Mouse (Mus musculus) CD4-positive, CD25-positive, alpha-beta regulatory T cell, adult 2 months (primary cell): ENCODE data around the gene Sycn.
"Not testable (repeated sequence)": the region's sequence is repeated elsewhere in the genome, so short reads cannot be mapped to it uniquely, and the experiment has no call there.

Experiments used
- DNase-seq: peaks from one replicate; pipeline ENCODE4 v3.0.0-alpha.2; 2012; ENCODE audit warnings: low read depth, low spot score

Gene Sycn

GRCm38 (mm10) chr7:28540526-28540925 is at the start of gene Sycn:
Gene Sycn, plus strand, starts transcription at chr7:28540885.
- DNase-seq: no peak

GRCm38 (mm10) chr7:28490903-28491302 is 49.8 kb upstream of the Sycn start:
- peak; percentile 19 for DNase-seq

GRCm38 (mm10) chr7:28492310-28492709 is 48.4 kb upstream of the Sycn start:
- no peak for DNase-seq

GRCm38 (mm10) chr7:28495426-28495825 is 45.3 kb upstream of the Sycn start:
- DNase-seq: no peak

- peak; percentile 11 for DNase-seq
Measured at GRCm38 (mm10) chr7:28505585-28505984, 35.1 kb upstream of the Sycn start.

- DNase-seq: not testable (repeated sequence)
Measured at GRCm38 (mm10) chr7:28509121-28509520, 31.6 kb upstream of the Sycn start.

- DNase-seq: not testable (repeated sequence)
Measured at GRCm38 (mm10) chr7:28510405-28510974, 30.2 kb upstream of the Sycn start, which contains the start of gene Ifnl2. Gene Ifnl2, minus strand, starts transcription at chr7:28510455.

- DNase-seq: no peak
Measured at GRCm38 (mm10) chr7:28511441-28511840, 29.2 kb upstream of the Sycn start.

- DNase-seq: not testable (repeated sequence)
Measured at GRCm38 (mm10) chr7:28522536-28522935, 18.1 kb upstream of the Sycn start, which contains the start of gene Ifnl3. Gene Ifnl3, plus strand, starts transcription at chr7:28522836.

- peak; percentile 92 for DNase-seq
Measured at GRCm38 (mm10) chr7:28527922-28528719, 12.6 kb upstream of the Sycn start.

- DNase-seq: no peak
Measured at GRCm38 (mm10) chr7:28532005-28532404, 8.7 kb upstream of the Sycn start.

- DNase-seq: not testable (repeated sequence)
Measured at GRCm38 (mm10) chr7:28538886-28539285, 1.8 kb upstream of the Sycn start.

- no peak for DNase-seq
Measured at GRCm38 (mm10) chr7:28544051-28544601, 3.4 kb downstream of the Sycn start.

GRCm38 (mm10) chr7:28545048-28545890 is 4.6 kb downstream of the Sycn start:
- no peak for DNase-seq

GRCm38 (mm10) chr7:28545891-28546210 is 5.2 kb downstream of the Sycn start:
- DNase-seq: no peak

- no peak for DNase-seq
Measured at GRCm38 (mm10) chr7:28546649-28547048, 6.0 kb downstream of the Sycn start.

GRCm38 (mm10) chr7:28547154-28547553 is 6.5 kb downstream of the Sycn start, which contains the start of gene Nccrp1:
Gene Nccrp1, minus strand, starts transcription at chr7:28547254.
- DNase-seq: no peak

GRCm38 (mm10) chr7:28547628-28548027 is 6.9 kb downstream of the Sycn start:
- no peak for DNase-seq

- no peak for DNase-seq
Measured at GRCm38 (mm10) chr7:28553076-28553475, 12.4 kb downstream of the Sycn start.

- no peak for DNase-seq
Measured at GRCm38 (mm10) chr7:28555939-28556535, 15.4 kb downstream of the Sycn start.

GRCm38 (mm10) chr7:28557069-28557468 is 16.4 kb downstream of the Sycn start:
- no peak for DNase-seq
